Mouse (Mus musculus): Measurements from ENCODE around the gene Rfx8. TPM values are rescaled to one million over a fixed set of nuclear protein-coding genes. Genes with fewer than 3 reads are reported as not detected.

Gene Rfx8
- total and polyA plus RNA-seq, 2 experiments: 0.04 to 0.09 TPM

- H3K4me3 ChIP-seq (ENCODE audit: insufficient read depth, low read depth, low read length): no peak overlapping the region
- no peaks in the 10 kb centered on the region for H3K27me3 ChIP-seq (ENCODE audit: control insufficient read depth, insufficient read depth, low read length)
- TF ChIP-seq CTCF (IDR thresholded peaks at IDR 0.05; ENCODE audit: low read depth, low read length) (peak; percentile 76), POLR2A (IDR thresholded peaks at IDR 0.05; ENCODE audit: extremely low read depth, insufficient read depth, low read length) (no peak)
- peak overlapping the region; percentile 74 for H3K27ac ChIP-seq (replicated peaks; ENCODE audit: insufficient read depth, low read depth, low read length)
- no peaks in the 10 kb centered on the region for H3K79me2 ChIP-seq (ENCODE audit: control insufficient read depth, insufficient read depth, low read length)
- H3K4me1 ChIP-seq (ENCODE audit: control insufficient read depth, insufficient read depth, low read length): 0 out of 2 replicates have a peak, but pooled peaks cover 7% of the 10 kb centered on the region
- WGBS: 7% methylated on average over 22 of the region's 22 CpGs
- H3K36me3 ChIP-seq (ENCODE audit: control insufficient read depth, insufficient read depth, low read length): no peaks in the 10 kb centered on the region
- peak; percentile 46 for DNase-seq (ENCODE audit: extremely low read depth, low read depth, low spot score)
- H3K9ac ChIP-seq (ENCODE audit: low read depth, low read length): no peak overlapping the region
Observed at GRCm38 (mm10) chr1:39761211-39762024, 40.6 kb upstream of the Rfx8 start.

- Histone ChIP-seq H3K27me3 (ENCODE audit: control insufficient read depth, insufficient read depth, low read length) (no peaks in the 10 kb centered on the region), H3K79me2 (ENCODE audit: control insufficient read depth, insufficient read depth, low read length) (no peaks in the 10 kb centered on the region), H3K36me3 (ENCODE audit: control insufficient read depth, insufficient read depth, low read length) (no peaks in the 10 kb centered on the region), H3K27ac (replicated peaks; ENCODE audit: insufficient read depth, low read depth, low read length) (no peak overlapping the region), H3K9ac (ENCODE audit: low read depth, low read length) (no peak overlapping the region; the same call in 1 of the 2 replicates), H3K4me3 (ENCODE audit: insufficient read depth, low read depth, low read length) (no peak overlapping the region), H3K4me1 (ENCODE audit: control insufficient read depth, insufficient read depth, low read length) (0 out of 2 replicates have a peak, but pooled peaks cover 7% of the 10 kb centered on the region)
- 82% methylated on average over 6 of the region's 6 CpGs for WGBS
- TF ChIP-seq CTCF (IDR thresholded peaks at IDR 0.05; ENCODE audit: low read depth, low read length): no peak
- no peak for TF ChIP-seq POLR2A (IDR thresholded peaks at IDR 0.05; ENCODE audit: extremely low read depth, insufficient read depth, low read length)
- no peak for DNase-seq (ENCODE audit: extremely low read depth, low read depth, low spot score)
Observed at GRCm38 (mm10) chr1:39760181-39760715, 39.5 kb upstream of the Rfx8 start.

- Histone ChIP-seq H3K4me1 (ENCODE audit: control insufficient read depth, insufficient read depth, low read length) (0 out of 2 replicates have a peak, but pooled peaks cover 7% of the 10 kb centered on the region), H3K27ac (replicated peaks; ENCODE audit: insufficient read depth, low read depth, low read length) (0 out of 2 replicates have a peak overlapping the region, but pooled peaks have one; percentile 18), H3K9ac (ENCODE audit: low read depth, low read length) (no peak overlapping the region), H3K4me3 (ENCODE audit: insufficient read depth, low read depth, low read length) (no peak overlapping the region), H3K36me3 (ENCODE audit: control insufficient read depth, insufficient read depth, low read length) (no peaks in the 10 kb centered on the region), H3K79me2 (ENCODE audit: control insufficient read depth, insufficient read depth, low read length) (no peaks in the 10 kb centered on the region), H3K27me3 (ENCODE audit: control insufficient read depth, insufficient read depth, low read length) (no peaks in the 10 kb centered on the region)
- DNase-seq (ENCODE audit: extremely low read depth, low read depth, low spot score): no peak
- no peak for TF ChIP-seq POLR2A (IDR thresholded peaks at IDR 0.05; ENCODE audit: extremely low read depth, insufficient read depth, low read length)
- TF ChIP-seq CTCF (IDR thresholded peaks at IDR 0.05; ENCODE audit: low read depth, low read length): no peak
- 53% methylated on average over 9 of the region's 9 CpGs for WGBS
Observed at GRCm38 (mm10) chr1:39759231-39760175, 38.7 kb upstream of the Rfx8 start.

GRCm38 (mm10) chr1:39758244-39758643, 37.4 kb upstream of the Rfx8 start:
- no peak overlapping the region for H3K4me3 ChIP-seq (ENCODE audit: insufficient read depth, low read depth, low read length)
- no peaks in the 10 kb centered on the region for H3K36me3 ChIP-seq (ENCODE audit: control insufficient read depth, insufficient read depth, low read length)
- no peaks in the 10 kb centered on the region for H3K79me2 ChIP-seq (ENCODE audit: control insufficient read depth, insufficient read depth, low read length)
- no peaks in the 10 kb centered on the region for H3K27me3 ChIP-seq (ENCODE audit: control insufficient read depth, insufficient read depth, low read length)
- H3K9ac ChIP-seq (ENCODE audit: low read depth, low read length): no peak overlapping the region
- H3K27ac ChIP-seq (replicated peaks; ENCODE audit: insufficient read depth, low read depth, low read length): peak overlapping the region; percentile 56; the same call in 1 of the 2 replicates
- 72% methylated on average over 9 of the region's 9 CpGs for WGBS
- TF ChIP-seq CTCF (IDR thresholded peaks at IDR 0.05; ENCODE audit: low read depth, low read length) (no peak), POLR2A (IDR thresholded peaks at IDR 0.05; ENCODE audit: extremely low read depth, insufficient read depth, low read length) (no peak)
- no peak for DNase-seq (ENCODE audit: extremely low read depth, low read depth, low spot score)
- 0 out of 2 replicates have a peak, but pooled peaks cover 7% of the 10 kb centered on the region for H3K4me1 ChIP-seq (ENCODE audit: control insufficient read depth, insufficient read depth, low read length)

GRCm38 (mm10) chr1:39756952-39757351, 36.2 kb upstream of the Rfx8 start:
- no peaks in the 10 kb centered on the region for H3K27me3 ChIP-seq (ENCODE audit: control insufficient read depth, insufficient read depth, low read length)
- TF ChIP-seq POLR2A (IDR thresholded peaks at IDR 0.05; ENCODE audit: extremely low read depth, insufficient read depth, low read length) (no peak), CTCF (IDR thresholded peaks at IDR 0.05; ENCODE audit: low read depth, low read length) (no peak)
- 88% methylated on average over 11 of the region's 11 CpGs for WGBS
- no peaks in the 10 kb centered on the region for H3K79me2 ChIP-seq (ENCODE audit: control insufficient read depth, insufficient read depth, low read length)
- no peak overlapping the region for H3K27ac ChIP-seq (replicated peaks; ENCODE audit: insufficient read depth, low read depth, low read length)
- H3K4me1 ChIP-seq (ENCODE audit: control insufficient read depth, insufficient read depth, low read length): 0 out of 2 replicates have a peak, but pooled peaks cover 7% of the 10 kb centered on the region
- DNase-seq (ENCODE audit: extremely low read depth, low read depth, low spot score): no peak
- no peak overlapping the region for H3K4me3 ChIP-seq (ENCODE audit: insufficient read depth, low read depth, low read length)
- no peaks in the 10 kb centered on the region for H3K36me3 ChIP-seq (ENCODE audit: control insufficient read depth, insufficient read depth, low read length)
- H3K9ac ChIP-seq (ENCODE audit: low read depth, low read length): no peak overlapping the region

All from liver, adult 2 months (tissue).